Mouse (Mus musculus) forebrain, embryonic 13.5 days (tissue): ENCODE data around the gene Echdc3. TPM values are rescaled to one million over a fixed set of nuclear protein-coding genes. Genes with fewer than 3 reads are reported as not detected.

Experiments
- ATAC-seq: fragments of 200-750 bp; cut with Nextera tagmentation; 2 replicates; pipeline ENCODE4 v1.8.0; 2017
- H3K27ac ChIP-seq: fragments of 300-500 bp; sonication (generic); 2 replicates; pipeline ENCODE4 v1.5.1; 2015; ENCODE audit warnings: inconsistent platforms, mild to moderate bottlenecking, moderate library complexity
- H3K27me3 ChIP-seq: fragments of 300-500 bp; sonication (generic); 2 replicates; pipeline ENCODE4 v1.6.1; 2015; ENCODE audit warnings: mild to moderate bottlenecking, inconsistent platforms
- H3K36me3 ChIP-seq: fragments of 300-500 bp; sonication (generic); 2 replicates; pipeline ENCODE4 v1.6.1; 2015; ENCODE audit warnings: mild to moderate bottlenecking, inconsistent platforms; ENCODE audit not compliant: poor library complexity, severe bottlenecking
- H3K4me1 ChIP-seq: fragments of 300-500 bp; sonication (generic); 2 replicates; pipeline ENCODE4 v1.6.1; 2015; ENCODE audit warnings: inconsistent platforms
- H3K4me2 ChIP-seq: fragments of 300-500 bp; sonication (generic); 2 replicates; pipeline ENCODE4 v1.6.1; 2015; ENCODE audit warnings: inconsistent platforms, mild to moderate bottlenecking, moderate library complexity
- H3K4me3 ChIP-seq: fragments of 300-500 bp; sonication (generic); 2 replicates; pipeline ENCODE4 v1.5.1; 2015; ENCODE audit warnings: mild to moderate bottlenecking, inconsistent platforms
- H3K9ac ChIP-seq: fragments of 300-500 bp; sonication (generic); 2 replicates; pipeline ENCODE4 v1.6.1; 2015; ENCODE audit warnings: mild to moderate bottlenecking, inconsistent platforms
- H3K9me3 ChIP-seq: fragments of 300-500 bp; sonication (generic); replicated peaks from 2 replicates; pipeline ENCODE4 v1.6.1; 2016; ENCODE audit warnings: inconsistent platforms
- WGBS: fragments of 180-500 bp; shearing (Covaris S2); methylation state at CpG from one replicate; pipeline ENCODE4 v1.1.7; 2015; 5-methylcytosine and 5-hydroxymethylcytosine counted together
- polyA plus RNA-seq: library from polyadenylated mRNA; unstranded; fragments of >200 nt; fragmentation: Nextera tagmentation; extraction: Ambion mirVana; gene quantifications from 2 replicates; pipeline ENCODE4 v1.2.1, GENCODE M21; 2015

Echdc3 gene
- polyA plus RNA-seq, 1 experiment from 2014 or later = 1.2 TPM

DNA sequence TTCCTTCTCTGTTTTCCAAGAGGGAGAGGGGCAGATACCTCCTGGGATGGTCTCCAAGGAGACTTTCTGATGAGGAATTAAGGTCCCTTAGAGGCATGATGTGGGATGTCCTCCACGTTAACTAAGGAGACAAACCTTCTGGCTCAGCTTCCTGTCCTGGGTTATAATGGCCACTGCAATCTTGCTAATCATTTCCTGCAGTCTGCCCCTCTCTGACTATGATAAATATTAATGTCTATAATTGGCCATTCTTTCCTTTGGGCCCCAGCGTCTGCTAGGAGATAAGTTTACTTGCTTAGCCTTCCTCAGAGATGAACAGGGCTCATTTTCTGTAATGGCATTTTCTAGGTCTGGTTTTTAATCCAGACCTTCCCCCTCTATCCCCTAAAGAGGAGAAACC, 53.1 kb downstream of the Echdc3 start:
- Histone ChIP-seq H3K36me3 (no peaks in the 10 kb centered on the region), H3K9me3 (no peaks in the 10 kb centered on the region), H3K27me3 (no peaks in the 10 kb centered on the region), H3K9ac (no peak overlapping the region), H3K27ac (no peak overlapping the region), H3K4me1 (no peaks in the 10 kb centered on the region), H3K4me3 (no peak overlapping the region), H3K4me2 (no peak overlapping the region)
- no peak for ATAC-seq
- 69% methylated on average over 2 of the region's 2 CpGs for WGBS

DNA sequence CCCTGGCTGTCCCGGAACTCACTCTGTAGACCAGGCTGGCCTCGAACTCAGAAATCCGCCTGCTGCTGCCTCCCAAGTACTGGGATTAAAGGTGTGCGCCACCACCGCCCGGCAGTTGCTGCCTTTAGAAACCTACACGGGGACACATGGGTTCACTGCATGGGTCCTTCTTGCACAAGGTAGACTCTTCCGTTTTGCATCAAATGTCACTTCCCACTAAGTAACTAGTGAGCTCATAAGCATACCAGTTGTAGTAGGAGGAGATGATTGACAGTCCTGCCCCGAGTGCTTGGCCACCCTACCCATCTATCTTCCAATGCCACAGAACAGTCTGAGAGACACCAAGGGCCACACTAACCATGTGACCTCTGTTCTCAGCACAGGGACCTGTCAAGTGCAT, 53.6 kb downstream of the Echdc3 start:
- Histone ChIP-seq H3K9me3 (no peaks in the 10 kb centered on the region), H3K9ac (no peak overlapping the region), H3K4me1 (no peaks in the 10 kb centered on the region), H3K27me3 (no peaks in the 10 kb centered on the region), H3K27ac (no peak overlapping the region), H3K4me3 (no peak overlapping the region), H3K4me2 (no peak overlapping the region), H3K36me3 (no peaks in the 10 kb centered on the region)
- ATAC-seq = no peak
- whole genome bisulfite sequencing = 91% methylated on average over 9 of the region's 9 CpGs

DNA sequence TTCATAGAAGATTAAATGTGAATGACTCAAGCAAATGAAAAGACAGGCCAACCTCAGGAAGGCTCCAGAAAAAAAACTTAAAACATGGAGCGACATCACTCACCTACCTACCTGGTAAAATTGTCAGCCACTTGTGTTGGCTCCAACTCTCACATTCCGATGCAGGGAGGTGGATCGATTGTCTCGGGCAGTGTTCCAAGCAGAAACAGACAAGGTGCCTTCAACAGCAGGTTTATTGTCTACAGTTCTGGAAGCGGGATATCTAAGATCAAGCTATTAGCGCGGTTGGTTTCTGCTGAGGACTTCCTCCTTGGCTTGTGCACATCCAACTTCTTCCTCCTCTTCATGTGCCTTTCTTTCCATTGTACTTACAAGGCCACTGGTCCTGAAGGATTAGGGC, 55.2 kb downstream of the Echdc3 start:
- Histone ChIP-seq H3K36me3 (no peaks in the 10 kb centered on the region), H3K27ac (no peak overlapping the region), H3K4me3 (no peak overlapping the region), H3K9ac (no peak overlapping the region), H3K4me2 (no peak overlapping the region), H3K4me1 (no peaks in the 10 kb centered on the region), H3K27me3 (no peaks in the 10 kb centered on the region), H3K9me3 (no peaks in the 10 kb centered on the region)
- no peak for ATAC-seq
- WGBS = 94% methylated on average over 7 of the region's 7 CpGs

DNA sequence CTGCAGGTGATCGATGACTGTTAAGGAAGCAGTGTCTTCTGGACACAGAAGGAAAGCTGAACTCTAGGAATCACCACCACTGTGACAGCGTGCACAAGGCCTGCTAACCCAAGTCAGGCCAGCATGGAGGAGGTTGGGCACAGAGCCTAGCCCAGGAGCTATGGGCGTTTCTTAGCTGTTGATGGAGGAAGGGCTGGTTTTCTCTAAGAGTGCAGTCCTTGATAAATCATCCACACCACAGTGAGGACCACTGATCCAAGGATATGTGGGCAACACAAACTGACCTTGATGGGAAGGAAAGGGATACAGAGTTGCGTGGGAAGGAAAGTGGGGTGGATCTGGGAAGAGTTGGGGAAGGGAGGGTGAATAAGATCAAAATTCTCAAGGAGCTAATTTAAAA, 55.6 kb downstream of the Echdc3 start:
- Histone ChIP-seq H3K9ac (no peak overlapping the region), H3K36me3 (no peaks in the 10 kb centered on the region), H3K27me3 (no peaks in the 10 kb centered on the region), H3K4me1 (no peaks in the 10 kb centered on the region), H3K4me2 (no peak overlapping the region), H3K9me3 (no peaks in the 10 kb centered on the region), H3K27ac (no peak overlapping the region), H3K4me3 (no peak overlapping the region)
- ATAC-seq = no peak
- WGBS = 91% methylated on average over 4 of the region's 4 CpGs

DNA sequence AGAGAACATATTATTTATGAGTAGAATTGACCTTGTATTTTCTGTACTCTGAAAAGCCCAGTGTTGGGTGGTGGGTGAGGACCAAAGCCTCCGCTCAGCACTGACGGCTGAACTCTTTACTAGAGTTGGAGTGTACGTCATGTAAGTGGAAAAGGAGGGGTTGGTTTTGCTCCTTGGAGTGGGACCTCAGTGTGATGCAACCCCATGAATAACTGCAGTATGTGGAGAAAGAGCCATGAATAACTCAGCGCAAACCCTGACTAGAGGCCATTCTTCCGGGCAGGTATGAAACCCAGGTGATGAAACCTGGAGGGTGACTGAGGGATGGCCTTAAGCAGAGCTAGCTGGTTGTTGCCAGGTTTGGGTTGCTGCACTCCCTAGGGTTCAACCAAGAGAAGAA, 63.0 kb downstream of the Echdc3 start:
- H3K4me2 ChIP-seq = no peak overlapping the region
- no peak overlapping the region for H3K27ac ChIP-seq
- WGBS = 97% methylated on average over 5 of the region's 5 CpGs
- no peaks in the 10 kb centered on the region for H3K36me3 ChIP-seq
- ATAC-seq = no peak
- no peak overlapping the region for H3K4me3 ChIP-seq
- no peaks in the 10 kb centered on the region for H3K27me3 ChIP-seq
- H3K9ac ChIP-seq = no peak overlapping the region
- no peaks in the 10 kb centered on the region for H3K4me1 ChIP-seq
- no peaks in the 10 kb centered on the region for H3K9me3 ChIP-seq

DNA sequence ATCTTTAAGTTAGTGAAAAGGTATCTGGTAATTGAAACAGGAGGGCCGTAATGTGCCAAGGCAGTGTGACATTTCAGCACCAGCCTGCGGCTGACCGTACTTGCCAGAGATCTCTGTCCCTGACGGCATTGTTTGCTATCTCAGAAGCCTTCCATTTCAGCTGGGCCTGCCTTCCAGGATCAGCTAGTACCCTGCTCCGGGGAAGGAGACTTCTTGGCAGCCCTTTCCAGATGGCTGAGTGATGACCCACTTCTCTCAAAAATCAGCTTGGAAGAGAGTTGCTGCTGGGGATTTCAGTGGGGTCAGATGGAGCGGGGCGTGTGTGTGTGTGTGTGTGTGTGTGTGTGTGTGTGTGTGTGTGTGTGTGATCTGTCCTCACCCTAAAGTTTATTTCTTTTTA, 65.9 kb downstream of the Echdc3 start:
- H3K9me3 ChIP-seq = peaks cover 3% of the 10 kb centered on the region; the same call in 1 of the 2 replicates
- no peak overlapping the region for H3K27ac ChIP-seq
- H3K4me1 ChIP-seq = peaks cover 7% of the 10 kb centered on the region; the same call in 1 of the 2 replicates
- no peaks in the 10 kb centered on the region for H3K27me3 ChIP-seq
- H3K36me3 ChIP-seq = no peaks in the 10 kb centered on the region
- WGBS = 87% methylated on average over 7 of the region's 7 CpGs
- H3K4me2 ChIP-seq = no peak overlapping the region
- H3K9ac ChIP-seq = no peak overlapping the region
- no peak overlapping the region for H3K4me3 ChIP-seq
- ATAC-seq = no peak

DNA sequence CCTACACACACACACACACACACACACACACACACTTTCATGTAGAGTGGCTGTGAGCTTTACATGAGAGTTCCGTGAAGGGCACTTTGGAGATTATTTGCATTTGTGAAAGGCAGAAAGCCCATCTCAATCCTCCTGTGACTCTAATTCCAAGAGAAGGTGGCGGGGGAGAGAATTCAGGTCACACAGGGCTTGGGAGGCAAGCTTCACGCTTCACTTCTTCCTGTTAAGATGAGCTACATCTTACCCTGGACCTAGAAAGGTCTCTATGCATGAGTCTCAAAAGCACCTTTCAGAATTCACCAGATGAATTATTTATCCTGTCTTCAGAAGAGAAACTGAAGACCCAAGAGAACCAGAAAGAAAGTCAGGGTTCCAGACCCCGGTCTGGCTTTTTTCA, 66.6 kb downstream of the Echdc3 start:
- 84% methylated on average over 4 of the region's 4 CpGs for WGBS

DNA sequence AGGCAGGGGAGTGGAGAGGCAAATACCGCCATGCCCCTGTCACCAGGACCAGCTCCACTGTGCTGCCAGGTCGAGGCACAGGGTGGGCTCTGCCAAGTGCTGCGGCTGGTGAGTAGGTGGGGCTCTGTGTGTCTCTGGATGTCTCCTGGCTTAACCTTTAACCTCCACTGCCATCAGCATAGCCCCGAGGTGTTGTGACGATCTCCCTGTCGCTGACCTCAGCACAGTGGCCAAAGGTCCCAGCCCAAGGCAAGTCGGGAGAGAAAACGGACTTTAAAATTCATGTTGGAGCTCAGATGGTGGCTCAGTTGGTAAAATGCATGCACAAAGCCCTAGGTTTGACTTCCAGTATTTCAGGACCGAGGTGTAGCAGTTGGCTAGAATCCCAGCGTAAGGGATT, 67.2 kb downstream of the Echdc3 start:
- no peak overlapping the region for H3K4me3 ChIP-seq
- H3K4me2 ChIP-seq = no peak overlapping the region
- ATAC-seq = no peak
- H3K9me3 ChIP-seq = peaks cover 3% of the 10 kb centered on the region; the same call in 1 of the 2 replicates
- peaks cover 7% of the 10 kb centered on the region; the same call in 1 of the 2 replicates for H3K4me1 ChIP-seq
- no peaks in the 10 kb centered on the region for H3K27me3 ChIP-seq
- no peak overlapping the region for H3K9ac ChIP-seq
- no peak overlapping the region for H3K27ac ChIP-seq
- no peaks in the 10 kb centered on the region for H3K36me3 ChIP-seq
- WGBS = 86% methylated on average over 10 of the region's 10 CpGs

More for the DNA sequence above, 66.6 kb downstream of the Echdc3 start:
- Histone ChIP-seq H3K4me3 (no peak overlapping the region), H3K4me1 (peaks cover 7% of the 10 kb centered on the region; the same call in 1 of the 2 replicates), H3K9me3 (peaks cover 3% of the 10 kb centered on the region; the same call in 1 of the 2 replicates), H3K27me3 (no peaks in the 10 kb centered on the region), H3K36me3 (no peaks in the 10 kb centered on the region), H3K4me2 (no peak overlapping the region), H3K9ac (no peak overlapping the region), H3K27ac (no peak overlapping the region)
- no peak for ATAC-seq

DNA sequence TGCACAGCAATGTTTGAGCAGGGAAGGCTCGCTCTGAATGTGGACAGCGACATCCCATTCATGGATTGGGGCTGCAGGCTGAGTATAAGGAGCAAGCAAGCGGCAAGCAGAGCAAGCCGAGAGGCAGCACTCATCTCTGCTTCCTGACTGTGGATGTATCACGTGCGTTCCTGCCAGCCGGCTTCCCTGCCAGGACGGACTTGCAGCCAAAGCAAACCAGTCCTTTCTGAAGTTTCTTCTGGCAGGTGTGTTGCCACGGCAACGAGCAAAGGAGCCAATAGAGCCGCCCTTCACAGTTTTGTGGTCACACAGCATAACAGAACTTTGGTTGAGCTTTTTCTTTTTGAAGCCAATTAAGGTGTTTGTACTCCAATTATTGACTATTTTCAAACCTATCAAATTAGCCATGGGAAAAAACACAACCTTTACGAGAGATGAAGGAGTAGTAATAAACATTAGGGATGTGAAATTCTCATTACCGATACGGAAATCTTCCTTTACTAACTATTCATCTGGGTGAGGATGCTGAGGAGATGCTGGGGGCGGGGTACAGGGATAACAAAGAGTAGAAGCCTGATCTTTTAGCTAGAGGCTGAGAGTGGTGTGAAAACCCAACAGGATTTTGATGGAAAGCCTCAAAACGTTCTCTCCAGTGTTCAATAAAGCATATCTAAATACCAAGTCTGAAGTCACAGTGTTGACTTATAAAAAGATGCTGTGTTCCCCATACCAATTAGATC, 69.7 kb downstream of the Echdc3 start:
- H3K27ac ChIP-seq = no peak overlapping the region
- no peak overlapping the region for H3K4me2 ChIP-seq
- H3K9ac ChIP-seq = no peak overlapping the region
- H3K27me3 ChIP-seq = no peaks in the 10 kb centered on the region
- no peaks in the 10 kb centered on the region for H3K36me3 ChIP-seq
- H3K9me3 ChIP-seq = peaks cover 3% of the 10 kb centered on the region; the same call in 1 of the 2 replicates
- no peak overlapping the region for H3K4me3 ChIP-seq
- peaks cover 7% of the 10 kb centered on the region; the same call in 1 of the 2 replicates for H3K4me1 ChIP-seq
- 57% methylated on average over 16 of the region's 16 CpGs for WGBS
- peak; percentile 24; the same call in 1 of the 2 replicates for ATAC-seq

DNA sequence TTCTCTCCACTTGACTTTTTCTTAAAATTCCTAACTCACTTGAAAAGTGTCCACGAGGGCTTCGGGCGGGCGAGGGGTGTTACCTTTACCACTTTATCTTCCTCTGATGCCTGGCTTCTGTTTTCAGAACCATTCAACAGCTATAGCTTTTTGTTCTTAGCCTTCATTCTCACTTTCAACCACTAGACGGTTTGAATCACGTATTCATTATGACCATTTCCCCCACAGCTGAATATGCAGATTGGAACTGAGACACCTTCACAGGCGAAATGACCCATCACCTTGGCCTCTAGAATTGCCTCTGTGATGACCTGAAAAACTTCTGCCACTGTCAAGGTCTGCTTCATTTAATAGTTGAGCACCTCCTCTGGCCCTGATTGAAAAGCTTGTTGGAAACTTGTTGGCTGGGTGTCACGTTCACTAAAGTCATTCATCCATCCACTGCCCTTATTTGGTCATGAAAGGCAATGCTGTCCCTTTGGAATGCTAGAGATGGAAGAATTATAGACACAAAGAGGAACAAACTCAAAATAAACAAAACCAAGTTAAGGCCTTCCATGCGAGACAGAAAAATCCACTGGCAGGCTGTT, 72.2 kb downstream of the Echdc3 start:
- H3K4me2 ChIP-seq = no peak overlapping the region
- no peaks in the 10 kb centered on the region for H3K27me3 ChIP-seq
- no peak for ATAC-seq
- 88% methylated on average over 9 of the region's 9 CpGs for WGBS
- peaks cover 3% of the 10 kb centered on the region; the same call in 1 of the 2 replicates for H3K9me3 ChIP-seq
- no peak overlapping the region for H3K4me3 ChIP-seq
- no peak overlapping the region for H3K9ac ChIP-seq
- no peaks in the 10 kb centered on the region for H3K36me3 ChIP-seq
- H3K27ac ChIP-seq = no peak overlapping the region
- peaks cover 7% of the 10 kb centered on the region; the same call in 1 of the 2 replicates for H3K4me1 ChIP-seq
